Mouse (Mus musculus) midbrain, embryonic 14.5 days (tissue): ENCODE measurements around the gene Gm21887. TPM values are rescaled to one million over a fixed set of nuclear protein-coding genes. Genes with fewer than 3 reads are reported as not detected.
A peak's percentile ranks its signal among the peaks of the same experiment; 100 is the strongest.
"Not testable (repeated sequence)": the region's sequence is repeated elsewhere in the genome, so short reads cannot be mapped to it uniquely, and the experiment has no call there.

Source experiments
- ATAC-seq: fragments of 200-750 bp; cut with Nextera tagmentation; 2 replicates; pipeline ENCODE4 v1.8.0; 2017; ENCODE audit warnings: moderate number of reproducible peaks, moderate library complexity; ENCODE audit not compliant: low FRiP score, low TSS enrichment
- DNase-seq: peaks from one replicate; pipeline ENCODE4 v3.0.0-alpha.2; 2015
- H3K27ac ChIP-seq: fragments of 300-500 bp; sonication (generic); replicated peaks from 2 replicates; pipeline ENCODE4 v1.5.1; 2014; ENCODE audit warnings: mild to moderate bottlenecking, low read depth, low read length, moderate library complexity
- H3K27me3 ChIP-seq: fragments of 300-500 bp; sonication (generic); 2 replicates; pipeline ENCODE4 v1.6.1; 2014; ENCODE audit warnings: low read length, control low read depth, mixed read lengths; ENCODE audit not compliant: control insufficient read depth, insufficient read depth
- H3K36me3 ChIP-seq: fragments of 300-500 bp; sonication (generic); 2 replicates; pipeline ENCODE4 v1.6.1; 2014; ENCODE audit warnings: low read length, control low read depth; ENCODE audit not compliant: control insufficient read depth, insufficient read depth
- H3K4me1 ChIP-seq: fragments of 300-500 bp; sonication (generic); 2 replicates; pipeline ENCODE4 v1.6.1; 2014; ENCODE audit warnings: mild to moderate bottlenecking, antibody characterized with exemption, low read length, control low read depth; ENCODE audit not compliant: control insufficient read depth, insufficient read depth
- H3K4me2 ChIP-seq: fragments of 300-500 bp; sonication (generic); 2 replicates; pipeline ENCODE4 v1.6.1; 2014; ENCODE audit warnings: mild to moderate bottlenecking, low read length, moderate library complexity
- H3K4me3 ChIP-seq: fragments of 300-500 bp; sonication (generic); replicated peaks from 2 replicates; pipeline ENCODE4 v1.5.1; 2014; ENCODE audit warnings: low read depth, low read length
- H3K9ac ChIP-seq: fragments of 300-500 bp; sonication (generic); replicated peaks from 2 replicates; pipeline ENCODE4 v1.6.1; 2014; ENCODE audit warnings: mild to moderate bottlenecking, low read length, moderate library complexity
- H3K9me3 ChIP-seq: fragments of 300-500 bp; sonication (generic); 2 replicates; pipeline ENCODE4 v1.6.1; 2016; ENCODE audit warnings: low read length, control low read depth, mixed read lengths; ENCODE audit not compliant: control insufficient read depth
- WGBS: fragments of 180-500 bp; shearing (Covaris S2); extraction: QIAGEN DNeasy Blood & Tissue Kit; methylation state at CpG from one replicate; pipeline ENCODE4 v1.1.7; 2014; 5-methylcytosine and 5-hydroxymethylcytosine counted together
- polyA plus RNA-seq: library from polyadenylated mRNA; unstranded; fragments of >200 nt; fragmentation: Nextera tagmentation; extraction: Ambion mirVana; gene quantifications from 2 replicates; pipeline ENCODE4 v1.2.1, GENCODE M21; 2014

The Gm21887 gene
- polyA plus RNA-seq, 1 experiment from 2014 or later: 126 TPM

GRCm38 (mm10) chrX:170005194-170005593 is 4.3 kb upstream of the Gm21887 start:
- not testable (repeated sequence) for H3K27ac ChIP-seq, H3K9ac ChIP-seq, H3K36me3 ChIP-seq, H3K27me3 ChIP-seq, H3K4me3 ChIP-seq, H3K4me1 ChIP-seq, ATAC-seq
- 0 out of 2 replicates have a peak overlapping the region, but pooled peaks have one; percentile 5 for H3K4me2 ChIP-seq
- peak; percentile 1 for DNase-seq
- 15% methylated on average over 13 of the region's 13 CpGs for WGBS
- peaks cover 37% of the 10 kb centered on the region for H3K9me3 ChIP-seq

- peaks cover 36% of the 10 kb centered on the region for H3K9me3 ChIP-seq
- WGBS: 43% methylated on average over 1 of the region's 1 CpGs
- not testable (repeated sequence) for H3K27me3 ChIP-seq, H3K27ac ChIP-seq, H3K4me2 ChIP-seq, H3K4me1 ChIP-seq, H3K36me3 ChIP-seq, H3K4me3 ChIP-seq, DNase-seq, H3K9ac ChIP-seq, ATAC-seq
These were observed 3.7 kb upstream of the Gm21887 start for GRCm38 (mm10) chrX:170005695-170006297.

DNA sequence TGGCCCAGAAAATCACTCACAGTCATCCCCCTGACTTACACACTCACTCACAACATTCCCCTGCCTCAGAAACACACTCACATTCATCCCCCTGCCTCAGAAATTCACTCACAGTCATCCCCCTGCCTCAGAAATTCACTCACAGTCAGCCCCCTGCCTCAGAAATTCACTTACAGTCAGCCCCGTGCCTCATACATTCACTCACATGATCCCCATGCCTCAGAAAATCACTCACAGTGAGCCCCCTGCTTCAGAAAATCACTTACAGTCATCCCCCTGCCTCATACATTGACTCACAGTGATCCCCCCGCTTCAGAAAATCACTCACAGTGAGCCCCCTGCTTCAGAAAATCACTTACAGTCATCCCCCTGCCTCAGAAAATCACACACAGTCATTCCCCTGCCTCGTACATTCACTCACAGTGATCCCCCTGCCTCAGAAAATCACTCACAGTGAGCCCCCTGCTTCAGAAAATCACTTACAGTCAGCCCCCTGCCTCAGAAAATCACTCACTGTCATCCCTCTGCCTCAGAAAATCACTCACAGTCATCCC is 2.7 kb upstream of the Gm21887 start:
- not testable (repeated sequence) for H3K4me1 ChIP-seq, H3K9ac ChIP-seq, H3K4me2 ChIP-seq, H3K27me3 ChIP-seq, H3K27ac ChIP-seq, H3K4me3 ChIP-seq, ATAC-seq
- H3K36me3 ChIP-seq: peaks cover 12% of the 10 kb centered on the region
- DNase-seq: peak; percentile 20
- whole genome bisulfite sequencing: 47% methylated on average over 3 of the region's 3 CpGs
- H3K9me3 ChIP-seq: peaks cover 40% of the 10 kb centered on the region

- not testable (repeated sequence) for ATAC-seq, H3K4me3 ChIP-seq, H3K27me3 ChIP-seq, H3K9ac ChIP-seq, H3K27ac ChIP-seq, H3K4me2 ChIP-seq, H3K4me1 ChIP-seq
- peak; percentile 2 for DNase-seq
- Histone ChIP-seq H3K36me3 (peaks cover 12% of the 10 kb centered on the region), H3K9me3 (peaks cover 40% of the 10 kb centered on the region)
- 49% methylated on average over 2 of the region's 2 CpGs for WGBS
These were observed 1.9 kb upstream of the Gm21887 start for GRCm38 (mm10) chrX:170007375-170008178.

- ATAC-seq, H3K4me3 ChIP-seq, H3K4me2 ChIP-seq, H3K27ac ChIP-seq, H3K9ac ChIP-seq, H3K27me3 ChIP-seq, H3K4me1 ChIP-seq, DNase-seq: not testable (repeated sequence)
- peaks cover 12% of the 10 kb centered on the region for H3K36me3 ChIP-seq
- H3K9me3 ChIP-seq: peaks cover 40% of the 10 kb centered on the region
These were observed 1.3 kb upstream of the Gm21887 start for GRCm38 (mm10) chrX:170008179-170008467.

DNA sequence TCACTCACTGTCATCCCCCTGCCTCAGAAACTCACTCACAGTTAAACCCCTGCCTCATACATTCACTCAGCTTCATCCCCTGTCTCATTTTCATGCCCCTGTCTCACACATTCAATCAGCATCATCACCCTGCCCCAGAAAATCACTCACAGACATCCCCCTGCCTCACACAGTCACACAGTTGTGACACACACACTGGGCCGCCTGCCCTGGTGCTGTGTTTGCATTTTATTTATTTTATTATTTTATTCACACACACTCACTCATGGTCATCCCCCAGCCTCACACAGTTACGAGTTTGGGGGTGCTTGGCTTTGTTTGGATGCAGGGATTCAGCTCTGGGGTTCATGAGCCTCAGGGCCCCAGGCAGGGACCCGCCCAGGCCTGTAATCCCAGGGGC is 875 bp upstream of the Gm21887 start:
- Histone ChIP-seq H3K36me3 (peaks cover 15% of the 10 kb centered on the region), H3K9me3 (peaks cover 40% of the 10 kb centered on the region), H3K4me2 (peak overlapping the region; percentile 40), H3K4me3 (peak overlapping the region; percentile 52), H3K27ac (peak overlapping the region; percentile 89)
- peak; percentile 2 for DNase-seq
- H3K27me3 ChIP-seq, H3K9ac ChIP-seq, H3K4me1 ChIP-seq, ATAC-seq: not testable (repeated sequence)
- 20% methylated on average over 3 of the region's 3 CpGs for WGBS

DNA sequence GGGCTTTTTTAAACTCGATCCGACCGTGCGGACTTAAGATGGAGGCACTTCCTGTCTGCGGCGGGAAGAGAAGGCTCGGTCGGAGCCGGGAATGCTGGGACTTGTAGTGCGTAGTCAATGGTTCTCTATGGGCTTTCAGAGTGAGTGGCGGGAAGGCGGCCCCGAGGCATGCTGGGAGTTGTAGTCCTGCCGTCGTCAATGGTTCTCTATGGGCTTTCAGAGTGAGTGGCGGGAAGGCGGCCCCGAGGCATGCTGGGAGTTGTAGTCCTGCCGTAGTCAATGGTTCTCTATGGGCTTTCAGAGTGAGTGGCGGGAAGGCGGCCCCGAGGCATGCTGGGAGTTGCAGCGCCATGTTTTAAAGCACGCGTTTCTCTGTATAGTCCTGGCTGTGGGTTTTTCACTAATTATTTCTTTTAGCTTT is 352 bp downstream of the Gm21887 start:
- peaks cover 37% of the 10 kb centered on the region for H3K9me3 ChIP-seq
- H3K9ac ChIP-seq: peak overlapping the region; percentile 81
- H3K4me2 ChIP-seq: peak overlapping the region; percentile 40
- H3K4me1 ChIP-seq, H3K27me3 ChIP-seq: not testable (repeated sequence)
- DNase-seq (peak; percentile 99), ATAC-seq (peak; percentile 95)
- H3K4me3 ChIP-seq: peak overlapping the region; percentile 52
- H3K36me3 ChIP-seq: peaks cover 19% of the 10 kb centered on the region
- H3K27ac ChIP-seq: peak overlapping the region; percentile 89
- 48% methylated on average over 25 of the region's 25 CpGs for WGBS

DNA sequence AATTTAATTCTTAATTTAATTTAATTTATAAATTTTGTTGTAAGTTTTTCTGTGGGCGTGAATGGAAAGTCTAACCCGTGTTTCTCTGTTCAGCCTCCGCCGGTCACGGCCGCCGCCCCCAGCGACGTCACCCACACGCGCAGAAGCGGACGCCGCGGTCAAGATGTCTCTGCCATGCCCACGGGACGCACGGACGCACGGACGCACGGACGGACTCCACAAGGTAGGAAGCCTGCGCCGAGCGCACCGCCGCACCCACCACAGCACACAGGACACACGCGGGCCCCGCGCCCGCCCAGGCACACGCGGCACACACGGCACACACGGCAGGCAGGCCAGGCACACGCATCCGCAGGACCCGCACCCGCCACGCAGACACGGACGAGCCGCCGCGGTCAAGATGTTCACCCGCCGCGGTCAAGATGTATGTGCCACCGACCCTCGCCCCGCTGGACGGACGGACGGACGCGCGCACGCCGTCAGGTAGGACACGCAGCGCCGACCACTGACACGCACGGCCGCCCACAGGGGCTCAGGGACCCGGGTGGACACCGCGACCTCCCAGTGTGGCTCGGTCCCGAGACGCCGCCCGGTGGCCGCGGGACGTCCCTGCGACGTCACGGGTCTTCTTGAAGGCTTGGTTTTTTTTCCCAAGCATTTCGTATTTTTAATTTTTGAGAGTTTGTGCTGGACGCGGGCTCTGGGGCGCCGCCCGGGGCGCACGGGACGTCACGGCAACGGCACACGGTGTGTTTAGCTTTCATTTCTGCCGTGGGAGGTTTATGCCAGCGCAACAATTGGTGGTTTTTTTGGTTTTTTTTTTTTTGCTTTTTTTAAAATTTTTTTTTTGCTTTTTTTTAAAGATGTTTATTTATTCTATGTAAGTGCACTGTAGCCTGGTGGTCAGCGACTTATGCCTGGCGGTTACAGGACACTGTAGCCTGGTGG is 1.4 kb downstream of the Gm21887 start:
- H3K27me3 ChIP-seq, H3K4me1 ChIP-seq, H3K9ac ChIP-seq: not testable (repeated sequence)
- peaks cover 19% of the 10 kb centered on the region for H3K36me3 ChIP-seq
- peak; percentile 12 for ATAC-seq
- WGBS: 82% methylated on average over 97 of the region's 97 CpGs
- peak overlapping the region; percentile 28; the same call in 1 of the 2 replicates for H3K27ac ChIP-seq
- peak overlapping the region; percentile 20 for H3K4me3 ChIP-seq
- H3K9me3 ChIP-seq: peaks cover 33% of the 10 kb centered on the region
- peak overlapping the region; percentile 40 for H3K4me2 ChIP-seq
- DNase-seq: peak; percentile 65
